Mouse (Mus musculus) embryonic facial prominence, embryonic 15.5 days (tissue): ENCODE data around the gene Il1rapl2. TPM values are rescaled to one million over a fixed set of nuclear protein-coding genes. Genes with fewer than 3 reads are reported as not detected.
"Not testable (repeated sequence)": the region's sequence is repeated elsewhere in the genome, so short reads cannot be mapped to it uniquely, and the experiment has no call there.

Experiments
- ATAC-seq: fragments of 200-750 bp; cut with Nextera tagmentation; 2 replicates; pipeline ENCODE4 v1.8.0; 2017; ENCODE audit warnings: low read depth, moderate TSS enrichment; ENCODE audit not compliant: insufficient number of reproducible peaks, low FRiP score, low TSS enrichment
- H3K27ac ChIP-seq: fragments of 300-500 bp; sonication (generic); replicated peaks from 2 replicates; pipeline ENCODE4 v1.5.1; 2015; ENCODE audit warnings: mild to moderate bottlenecking, inconsistent platforms
- H3K27me3 ChIP-seq: fragments of 300-500 bp; sonication (generic); 2 replicates; pipeline ENCODE4 v1.6.1; 2015; ENCODE audit warnings: inconsistent platforms
- H3K36me3 ChIP-seq: fragments of 300-500 bp; sonication (generic); 2 replicates; pipeline ENCODE4 v1.6.1; 2015; ENCODE audit warnings: mild to moderate bottlenecking, inconsistent platforms
- H3K4me1 ChIP-seq: fragments of 300-500 bp; sonication (generic); 2 replicates; pipeline ENCODE4 v1.6.1; 2015; ENCODE audit warnings: inconsistent platforms
- H3K4me2 ChIP-seq: fragments of 300-500 bp; sonication (generic); replicated peaks from 2 replicates; pipeline ENCODE4 v1.6.1; 2015; ENCODE audit warnings: mild to moderate bottlenecking, inconsistent platforms
- H3K4me3 ChIP-seq: fragments of 300-500 bp; sonication (generic); replicated peaks from 2 replicates; pipeline ENCODE4 v1.5.1; 2015; ENCODE audit warnings: mild to moderate bottlenecking, inconsistent platforms
- H3K9ac ChIP-seq: fragments of 300-500 bp; sonication (generic); 2 replicates; pipeline ENCODE4 v1.6.1; 2015; ENCODE audit warnings: inconsistent platforms
- H3K9me3 ChIP-seq: fragments of 300-500 bp; sonication (generic); replicated peaks from 2 replicates; pipeline ENCODE4 v1.6.1; 2016; ENCODE audit warnings: inconsistent platforms
- WGBS: fragments of 180-500 bp; shearing (Covaris S2); methylation state at CpG from one replicate; pipeline ENCODE4 v1.1.7; 2015; 5-methylcytosine and 5-hydroxymethylcytosine counted together
- polyA plus RNA-seq: library from polyadenylated mRNA; unstranded; fragments of >200 nt; fragmentation: Nextera tagmentation; extraction: Ambion mirVana; gene quantifications from 2 replicates; pipeline ENCODE4 v1.2.1, GENCODE M21; 2015

The Il1rapl2 gene
- polyA plus RNA-seq, 1 experiment from 2014 or later = 1.3 TPM

- 83% methylated on average over 3 of the region's 3 CpGs for WGBS
- no peaks in the 10 kb centered on the region for H3K4me1 ChIP-seq
- ATAC-seq = no peak
- H3K36me3 ChIP-seq = no peaks in the 10 kb centered on the region
- no peak within 1 kb of the TSS for H3K4me2 ChIP-seq
- H3K9me3 ChIP-seq = no peaks in the 10 kb centered on the region
- H3K9ac ChIP-seq = no peak within 1 kb of the TSS
- no peaks in the 10 kb centered on the region for H3K27me3 ChIP-seq
- no peak within 1 kb of the TSS for H3K4me3 ChIP-seq
- H3K27ac ChIP-seq = no peak within 1 kb of the TSS
Observed at GRCm38 (mm10) chrX:138209480-138209879, 639.1 kb downstream of the Il1rapl2 start, which contains the start of gene Tex13a. Gene Tex13a, minus strand, starts transcription at chrX:138209580.

GRCm38 (mm10) chrX:138234626-138235025 lies 664.2 kb downstream of the Il1rapl2 start:
- Histone ChIP-seq H3K36me3 (no peaks in the 10 kb centered on the region), H3K9me3 (no peaks in the 10 kb centered on the region), H3K27me3 (no peaks in the 10 kb centered on the region), H3K9ac (no peak overlapping the region), H3K4me3 (no peak overlapping the region), H3K4me1 (no peaks in the 10 kb centered on the region), H3K27ac (no peak overlapping the region), H3K4me2 (no peak overlapping the region)
- WGBS = 37% methylated on average over 4 of the region's 4 CpGs
- no peak for ATAC-seq

GRCm38 (mm10) chrX:138348736-138349135 lies 778.3 kb downstream of the Il1rapl2 start:
- not testable (repeated sequence) for H3K36me3 ChIP-seq, H3K4me1 ChIP-seq, H3K9me3 ChIP-seq, H3K9ac ChIP-seq, ATAC-seq, H3K27ac ChIP-seq, H3K4me3 ChIP-seq, H3K27me3 ChIP-seq, H3K4me2 ChIP-seq
- WGBS = 70% methylated on average over 1 of the region's 1 CpGs

- H3K4me1 ChIP-seq = no peaks in the 10 kb centered on the region
- 48% methylated on average over 2 of the region's 2 CpGs for WGBS
- no peaks in the 10 kb centered on the region for H3K27me3 ChIP-seq
- H3K27ac ChIP-seq = no peak overlapping the region
- H3K9me3 ChIP-seq = no peaks in the 10 kb centered on the region
- ATAC-seq = no peak
- H3K4me3 ChIP-seq = no peak overlapping the region
- H3K4me2 ChIP-seq = no peak overlapping the region
- H3K9ac ChIP-seq = no peak overlapping the region
- no peaks in the 10 kb centered on the region for H3K36me3 ChIP-seq
Observed at GRCm38 (mm10) chrX:138433794-138434193, 863.4 kb downstream of the Il1rapl2 start.

GRCm38 (mm10) chrX:138437939-138438338 lies 867.5 kb downstream of the Il1rapl2 start:
- Histone ChIP-seq H3K9me3 (no peaks in the 10 kb centered on the region), H3K4me2 (no peak overlapping the region), H3K4me3 (no peak overlapping the region), H3K9ac (no peak overlapping the region), H3K27me3 (no peaks in the 10 kb centered on the region), H3K27ac (no peak overlapping the region), H3K4me1 (no peaks in the 10 kb centered on the region), H3K36me3 (no peaks in the 10 kb centered on the region)
- ATAC-seq = no peak
- WGBS = 68% methylated on average over 3 of the region's 3 CpGs

GRCm38 (mm10) chrX:138449856-138450255 lies 879.4 kb downstream of the Il1rapl2 start:
- no peaks in the 10 kb centered on the region for H3K9me3 ChIP-seq
- no peak for ATAC-seq
- 75% methylated on average over 2 of the region's 2 CpGs for WGBS

GRCm38 (mm10) chrX:138478488-138478887 lies 908.1 kb downstream of the Il1rapl2 start:
- Histone ChIP-seq H3K4me3 (no peak overlapping the region), H3K36me3 (no peaks in the 10 kb centered on the region), H3K27ac (no peak overlapping the region), H3K4me2 (no peak overlapping the region), H3K9me3 (no peaks in the 10 kb centered on the region), H3K4me1 (no peaks in the 10 kb centered on the region), H3K27me3 (no peaks in the 10 kb centered on the region), H3K9ac (no peak overlapping the region)
- no peak for ATAC-seq
- 65% methylated on average over 3 of the region's 3 CpGs for WGBS

More at GRCm38 (mm10) chrX:138449856-138450255, 879.4 kb downstream of the Il1rapl2 start:
- Histone ChIP-seq H3K9ac (no peak overlapping the region), H3K27ac (no peak overlapping the region), H3K27me3 (no peaks in the 10 kb centered on the region), H3K36me3 (no peaks in the 10 kb centered on the region), H3K4me3 (no peak overlapping the region), H3K4me1 (no peaks in the 10 kb centered on the region), H3K4me2 (no peak overlapping the region)

- Histone ChIP-seq H3K4me1 (no peaks in the 10 kb centered on the region), H3K4me2 (no peak overlapping the region), H3K9me3 (no peaks in the 10 kb centered on the region), H3K9ac (no peak overlapping the region), H3K27me3 (no peaks in the 10 kb centered on the region), H3K27ac (no peak overlapping the region), H3K4me3 (no peak overlapping the region), H3K36me3 (no peaks in the 10 kb centered on the region)
- 85% methylated on average over 1 of the region's 1 CpGs for WGBS
- ATAC-seq = no peak
Observed at GRCm38 (mm10) chrX:138500510-138500909, 930.1 kb downstream of the Il1rapl2 start.

- Histone ChIP-seq H3K9me3 (no peaks in the 10 kb centered on the region), H3K27me3 (no peaks in the 10 kb centered on the region), H3K36me3 (no peaks in the 10 kb centered on the region), H3K9ac (no peak overlapping the region), H3K27ac (no peak overlapping the region), H3K4me1 (no peaks in the 10 kb centered on the region), H3K4me2 (no peak overlapping the region), H3K4me3 (no peak overlapping the region)
- ATAC-seq = no peak
- 61% methylated on average over 3 of the region's 3 CpGs for WGBS
Observed at GRCm38 (mm10) chrX:138505049-138505448, 934.6 kb downstream of the Il1rapl2 start.

- H3K36me3 ChIP-seq = no peaks in the 10 kb centered on the region
- H3K27me3 ChIP-seq = no peaks in the 10 kb centered on the region
- no peak overlapping the region for H3K9ac ChIP-seq
- no peak overlapping the region for H3K27ac ChIP-seq
- H3K4me1 ChIP-seq = no peaks in the 10 kb centered on the region
- WGBS = 71% methylated on average over 3 of the region's 3 CpGs
- ATAC-seq = no peak
- H3K4me2 ChIP-seq = no peak overlapping the region
- no peak overlapping the region for H3K4me3 ChIP-seq
- H3K9me3 ChIP-seq = no peaks in the 10 kb centered on the region
Observed at GRCm38 (mm10) chrX:138620106-138620505, 1049.7 kb downstream of the Il1rapl2 start.

- ATAC-seq = no peak
- H3K4me3 ChIP-seq = no peak overlapping the region
- H3K36me3 ChIP-seq = no peaks in the 10 kb centered on the region
- H3K27ac ChIP-seq = no peak overlapping the region
- no peak overlapping the region for H3K9ac ChIP-seq
- no peaks in the 10 kb centered on the region for H3K9me3 ChIP-seq
- H3K27me3 ChIP-seq = no peaks in the 10 kb centered on the region
- H3K4me2 ChIP-seq = no peak overlapping the region
- H3K4me1 ChIP-seq = no peaks in the 10 kb centered on the region
Observed at GRCm38 (mm10) chrX:138625311-138625710, 1054.9 kb downstream of the Il1rapl2 start.

GRCm38 (mm10) chrX:138722372-138722771 lies 1152.0 kb downstream of the Il1rapl2 start:
- WGBS = 33% methylated on average over 1 of the region's 1 CpGs
- Histone ChIP-seq H3K27me3 (no peaks in the 10 kb centered on the region), H3K36me3 (no peaks in the 10 kb centered on the region), H3K4me1 (no peaks in the 10 kb centered on the region), H3K4me2 (no peak overlapping the region), H3K9ac (no peak overlapping the region), H3K9me3 (no peaks in the 10 kb centered on the region), H3K4me3 (no peak overlapping the region), H3K27ac (no peak overlapping the region)
- no peak for ATAC-seq
